Mouse (Mus musculus): ENCODE measurements around the gene Pitx3. TPM values are rescaled to one million over a fixed set of nuclear protein-coding genes. Genes with fewer than 3 reads are reported as not detected.

Gene Pitx3
- polyA plus RNA-seq, 1 experiment from 2014 or later = 1.0 TPM

DNA sequence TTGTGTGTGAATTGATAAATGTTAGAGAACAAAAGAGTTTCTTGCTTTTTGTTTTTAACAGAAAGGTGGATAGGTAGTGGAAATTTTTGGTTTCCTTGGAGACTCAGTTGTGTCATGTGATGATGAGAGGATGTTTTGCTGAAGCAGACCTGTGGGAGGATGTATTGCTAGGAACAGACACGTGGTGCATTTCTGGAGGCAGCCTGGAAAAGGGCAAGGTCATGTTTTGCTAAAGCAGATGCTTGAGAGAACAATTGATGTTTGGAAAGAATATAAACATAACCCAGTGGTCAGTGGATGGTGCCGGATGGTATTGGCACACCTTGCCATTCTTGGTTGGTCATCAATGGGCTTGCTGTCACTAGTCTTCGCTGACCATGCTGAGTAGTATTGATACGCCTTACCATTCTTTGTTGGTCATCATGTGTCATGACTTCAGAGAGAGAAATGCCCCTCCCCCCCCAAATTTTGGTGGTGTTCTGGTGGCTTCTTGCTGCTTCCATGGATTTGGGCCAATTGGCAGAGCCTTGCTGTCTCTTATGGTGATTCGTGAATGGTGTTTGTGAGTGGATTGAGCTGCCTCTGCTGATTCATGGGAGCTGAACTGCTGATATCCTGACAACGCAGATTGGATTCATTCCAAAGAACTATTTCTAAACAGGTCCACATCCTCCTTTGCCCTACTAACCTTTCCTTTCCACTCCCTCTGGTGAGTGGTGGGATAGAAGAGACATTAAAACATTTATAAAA lies 44.5 kb downstream of the Pitx3 start:
- no peak overlapping the region for H3K4me3 ChIP-seq
- no peak overlapping the region for H3K9ac ChIP-seq
- 79% methylated on average over 6 of the region's 6 CpGs for WGBS
- H3K9me3 ChIP-seq (replicated peaks) = peaks cover 5% of the 10 kb centered on the region; the same call in 1 of the 2 replicates
- H3K4me1 ChIP-seq (replicated peaks) = no peaks in the 10 kb centered on the region
- H3K4me2 ChIP-seq = no peak overlapping the region
- no peak for ATAC-seq (ENCODE audit: insufficient number of reproducible peaks, low FRiP score)
- no peak overlapping the region for H3K27ac ChIP-seq (ENCODE audit: poor library complexity, severe bottlenecking)
- no peaks in the 10 kb centered on the region for H3K27me3 ChIP-seq (replicated peaks)
- no peaks in the 10 kb centered on the region for H3K36me3 ChIP-seq

DNA sequence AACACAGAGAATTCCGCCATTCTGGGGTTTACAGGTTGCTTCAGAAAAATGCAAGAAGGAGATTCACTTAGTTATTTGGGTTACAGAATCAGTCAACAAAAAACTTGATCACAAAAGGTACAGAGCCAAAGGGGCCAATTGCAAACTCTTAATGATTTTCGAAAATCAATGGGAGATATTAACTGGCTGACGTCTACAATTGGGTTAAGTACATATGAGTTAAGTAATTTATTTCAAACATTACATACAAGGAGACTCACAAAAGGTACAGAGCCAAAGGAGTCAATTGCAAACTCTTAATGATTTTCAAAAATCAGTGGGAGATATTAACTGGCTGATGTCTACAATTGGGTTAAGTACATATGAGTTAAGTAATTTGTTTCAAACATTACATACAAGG lies 48.6 kb downstream of the Pitx3 start:
- no peaks in the 10 kb centered on the region for H3K27me3 ChIP-seq (replicated peaks)
- no peaks in the 10 kb centered on the region for H3K36me3 ChIP-seq
- ATAC-seq (ENCODE audit: insufficient number of reproducible peaks, low FRiP score) = no peak
- peaks cover 5% of the 10 kb centered on the region; the same call in 1 of the 2 replicates for H3K9me3 ChIP-seq (replicated peaks)
- no peak overlapping the region for H3K4me3 ChIP-seq
- H3K4me1 ChIP-seq (replicated peaks) = no peaks in the 10 kb centered on the region
- H3K4me2 ChIP-seq = no peak overlapping the region
- no peak overlapping the region for H3K27ac ChIP-seq (ENCODE audit: poor library complexity, severe bottlenecking)
- WGBS = 76% methylated on average over 3 of the region's 3 CpGs
- H3K9ac ChIP-seq = no peak overlapping the region

DNA sequence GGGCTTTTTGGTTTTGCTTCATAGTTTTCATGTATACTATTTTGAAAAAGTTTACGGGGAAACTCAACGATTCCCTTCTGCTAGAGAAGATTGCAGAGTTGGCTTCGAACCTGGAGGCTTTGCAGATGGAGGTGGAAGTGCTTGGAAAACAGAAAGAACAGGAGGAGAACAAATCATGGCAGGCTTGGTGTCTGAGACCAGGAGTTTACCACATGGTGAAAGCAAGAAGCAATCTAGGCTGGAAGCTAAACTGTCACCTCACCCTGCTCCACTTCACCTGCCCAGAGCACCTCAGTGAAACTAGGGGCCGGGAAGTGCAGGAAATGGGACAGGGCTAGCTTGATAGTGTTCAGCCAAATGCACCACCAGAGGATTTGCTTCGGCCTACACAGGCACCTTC lies 51.7 kb downstream of the Pitx3 start:
- H3K27ac ChIP-seq (ENCODE audit: poor library complexity, severe bottlenecking) = no peak overlapping the region
- no peak overlapping the region for H3K4me3 ChIP-seq
- no peaks in the 10 kb centered on the region for H3K4me1 ChIP-seq (replicated peaks)
- 75% methylated on average over 5 of the region's 5 CpGs for WGBS
- H3K9ac ChIP-seq = no peak overlapping the region
- peaks cover 5% of the 10 kb centered on the region; the same call in 1 of the 2 replicates for H3K9me3 ChIP-seq (replicated peaks)
- no peak overlapping the region for H3K4me2 ChIP-seq
- H3K27me3 ChIP-seq (replicated peaks) = no peaks in the 10 kb centered on the region
- no peak for ATAC-seq (ENCODE audit: insufficient number of reproducible peaks, low FRiP score)
- no peaks in the 10 kb centered on the region for H3K36me3 ChIP-seq

DNA sequence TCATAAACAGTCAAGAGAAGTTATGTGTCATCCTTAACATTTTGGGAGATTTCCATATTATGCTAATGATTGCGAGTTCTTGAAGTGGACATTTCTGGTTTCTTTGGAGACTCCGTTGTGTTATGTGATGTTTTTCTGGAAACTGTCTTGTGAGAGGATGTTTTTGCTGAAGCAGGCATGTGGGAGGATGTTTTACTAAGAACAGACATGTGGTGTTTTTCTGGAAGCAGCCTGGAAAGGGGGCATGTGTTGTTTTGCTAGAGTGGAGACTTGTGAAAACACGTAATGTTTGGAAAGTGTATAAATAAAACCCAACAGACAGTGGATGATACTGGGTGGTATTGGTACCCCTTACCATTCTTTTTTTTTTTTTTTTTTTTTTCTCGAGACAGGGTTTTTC lies 52.8 kb downstream of the Pitx3 start:
- H3K9ac ChIP-seq = no peak overlapping the region
- no peak for ATAC-seq (ENCODE audit: insufficient number of reproducible peaks, low FRiP score)
- H3K9me3 ChIP-seq (replicated peaks) = no peaks in the 10 kb centered on the region
- 71% methylated on average over 4 of the region's 4 CpGs for WGBS
- no peaks in the 10 kb centered on the region for H3K27me3 ChIP-seq (replicated peaks)
- no peak overlapping the region for H3K4me3 ChIP-seq
- H3K4me2 ChIP-seq = no peak overlapping the region
- H3K27ac ChIP-seq (ENCODE audit: poor library complexity, severe bottlenecking) = no peak overlapping the region
- H3K4me1 ChIP-seq (replicated peaks) = no peaks in the 10 kb centered on the region
- no peaks in the 10 kb centered on the region for H3K36me3 ChIP-seq

DNA sequence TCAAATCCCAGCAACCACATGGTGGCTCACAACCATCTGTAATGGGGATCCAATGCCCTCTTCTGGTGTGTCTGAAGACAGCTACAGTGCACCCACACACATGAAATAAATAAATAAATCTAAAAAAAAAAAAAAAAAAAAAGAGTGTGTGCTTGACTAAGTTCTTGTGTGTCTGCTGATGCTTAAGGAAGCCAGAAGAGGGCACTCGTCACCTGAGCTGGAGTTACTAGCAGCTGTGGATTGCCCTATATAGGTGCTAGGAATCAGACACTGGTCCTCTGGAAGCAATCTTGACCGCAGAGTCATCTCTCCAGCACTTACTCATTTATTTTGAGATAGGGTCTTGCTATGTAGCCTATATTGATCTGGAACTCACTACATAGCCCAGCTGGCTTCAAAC lies 54.0 kb downstream of the Pitx3 start:
- Histone ChIP-seq H3K4me1 (replicated peaks) (no peaks in the 10 kb centered on the region), H3K27ac (ENCODE audit: poor library complexity, severe bottlenecking) (no peak overlapping the region), H3K4me3 (no peak overlapping the region), H3K27me3 (replicated peaks) (no peaks in the 10 kb centered on the region), H3K4me2 (no peak overlapping the region), H3K9ac (no peak overlapping the region), H3K9me3 (replicated peaks) (no peaks in the 10 kb centered on the region), H3K36me3 (no peaks in the 10 kb centered on the region)
- WGBS = 83% methylated on average over 2 of the region's 2 CpGs
- no peak for ATAC-seq (ENCODE audit: insufficient number of reproducible peaks, low FRiP score)

DNA sequence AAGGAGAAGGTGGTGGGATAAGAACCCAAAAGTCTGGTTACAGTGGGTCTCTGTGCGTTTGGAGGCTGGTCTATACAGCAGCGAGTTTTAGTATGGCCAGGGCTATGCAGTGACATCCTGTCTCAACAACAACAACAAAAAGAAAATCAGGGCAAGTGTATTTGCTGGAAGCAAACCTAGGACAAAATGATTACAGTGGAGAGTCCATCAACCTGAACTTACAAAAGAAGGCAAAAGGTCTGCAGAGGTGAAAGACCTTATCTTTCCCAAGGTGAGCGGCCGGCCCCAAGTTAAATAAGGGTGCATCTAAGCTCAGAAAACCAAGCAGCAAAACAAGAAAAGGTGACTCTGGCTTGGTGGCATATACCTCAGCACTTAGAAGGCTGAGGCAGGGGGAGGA lies 56.5 kb downstream of the Pitx3 start:
- Histone ChIP-seq H3K27me3 (replicated peaks) (no peaks in the 10 kb centered on the region), H3K9ac (no peak overlapping the region), H3K27ac (ENCODE audit: poor library complexity, severe bottlenecking) (no peak overlapping the region), H3K4me2 (no peak overlapping the region), H3K4me3 (no peak overlapping the region), H3K9me3 (replicated peaks) (no peaks in the 10 kb centered on the region), H3K4me1 (replicated peaks) (peaks cover 9% of the 10 kb centered on the region), H3K36me3 (no peaks in the 10 kb centered on the region)
- 85% methylated on average over 4 of the region's 4 CpGs for WGBS
- ATAC-seq (ENCODE audit: insufficient number of reproducible peaks, low FRiP score) = no peak

DNA sequence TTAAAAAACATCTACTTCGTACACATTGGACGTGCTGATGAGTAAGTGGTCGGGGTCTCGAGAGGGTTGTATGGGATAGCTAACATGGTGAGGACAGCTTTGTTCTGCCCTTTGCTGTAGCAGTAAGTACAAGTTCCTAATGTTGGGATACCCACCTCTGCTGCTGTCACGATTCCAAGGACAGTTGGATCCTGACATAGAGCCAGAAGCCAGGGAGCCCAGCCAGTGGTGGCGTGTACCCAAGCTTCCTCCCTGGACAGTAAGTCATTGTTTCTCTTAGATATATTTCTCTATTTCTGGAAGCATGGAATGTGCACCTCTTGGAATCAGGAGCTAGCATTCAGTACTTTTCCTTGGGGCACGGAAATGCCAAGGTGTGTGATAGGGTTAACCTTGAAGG lies 60.3 kb downstream of the Pitx3 start:
- no peak overlapping the region; the same call in 1 of the 2 replicates for H3K9ac ChIP-seq
- no peak overlapping the region for H3K27ac ChIP-seq (ENCODE audit: poor library complexity, severe bottlenecking)
- ATAC-seq (ENCODE audit: insufficient number of reproducible peaks, low FRiP score) = no peak
- peaks cover 27% of the 10 kb centered on the region for H3K36me3 ChIP-seq
- H3K4me3 ChIP-seq = no peak overlapping the region
- H3K9me3 ChIP-seq (replicated peaks) = no peaks in the 10 kb centered on the region
- WGBS = 67% methylated on average over 7 of the region's 7 CpGs
- H3K4me1 ChIP-seq (replicated peaks) = peaks cover 9% of the 10 kb centered on the region
- H3K4me2 ChIP-seq = no peak overlapping the region
- H3K27me3 ChIP-seq (replicated peaks) = no peaks in the 10 kb centered on the region

DNA sequence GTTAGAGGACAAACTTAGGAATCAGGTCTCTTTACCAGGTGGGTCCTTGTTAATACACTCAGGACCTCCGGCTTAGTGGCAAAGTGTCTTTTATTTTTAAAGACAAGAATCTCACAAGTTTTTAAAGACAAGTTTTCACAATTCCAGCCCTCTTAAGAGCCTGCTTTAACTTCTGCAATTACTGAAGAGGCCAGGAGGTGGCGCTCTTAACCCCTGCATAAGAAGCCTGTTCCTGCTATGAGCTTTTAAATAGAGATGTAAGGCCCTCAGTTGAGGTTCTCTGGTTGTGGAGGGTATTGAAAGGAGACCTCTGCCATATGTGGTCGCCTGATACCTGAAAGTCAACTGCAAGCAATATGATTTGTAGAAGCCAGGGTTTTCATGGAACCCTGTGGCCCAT lies 61.8 kb downstream of the Pitx3 start:
- 48% methylated on average over 3 of the region's 3 CpGs for WGBS
- Histone ChIP-seq H3K27me3 (replicated peaks) (no peaks in the 10 kb centered on the region), H3K4me2 (no peak overlapping the region), H3K9ac (no peak overlapping the region), H3K9me3 (replicated peaks) (no peaks in the 10 kb centered on the region), H3K4me1 (replicated peaks) (peaks cover 9% of the 10 kb centered on the region), H3K4me3 (no peak overlapping the region), H3K27ac (ENCODE audit: poor library complexity, severe bottlenecking) (no peak overlapping the region), H3K36me3 (peaks cover 43% of the 10 kb centered on the region)
- ATAC-seq (ENCODE audit: insufficient number of reproducible peaks, low FRiP score) = no peak

Other genes with a start within 250 kb of the Pitx3 start
- 13.6 and 16.5 TPM in 2 replicates for gene Armh3, start 149.8 kb downstream of the Pitx3 start, polyA plus RNA-seq (2016; fragmentation: Nextera tagmentation; extraction: Ambion mirVana)
- gene Hps6, start 144.8 kb downstream of the Pitx3 start, polyA plus RNA-seq (2016; fragmentation: Nextera tagmentation; extraction: Ambion mirVana) = 6.6 and 7.3 TPM in 2 replicates
- gene Pprc1, start 103.4 kb downstream of the Pitx3 start, polyA plus RNA-seq (2016; fragmentation: Nextera tagmentation; extraction: Ambion mirVana) = 30.6 and 37.9 TPM in 2 replicates
- 84.2 and 85.0 TPM in 2 replicates for gene Ldb1, start 103.1 kb downstream of the Pitx3 start, polyA plus RNA-seq (2016; fragmentation: Nextera tagmentation; extraction: Ambion mirVana)
- 56.2 and 60.3 TPM in 2 replicates for gene Nolc1, start 72.5 kb downstream of the Pitx3 start, polyA plus RNA-seq (2016; fragmentation: Nextera tagmentation; extraction: Ambion mirVana)
- gene Elovl3, start 16.4 kb downstream of the Pitx3 start, polyA plus RNA-seq (2016; fragmentation: Nextera tagmentation; extraction: Ambion mirVana) = not detected in 2 replicates
- 53.5 and 54.1 TPM in 2 replicates for gene Gbf1, start 4.2 kb upstream of the Pitx3 start, polyA plus RNA-seq (2016; fragmentation: Nextera tagmentation; extraction: Ambion mirVana)
- gene Nfkb2, start 156.0 kb upstream of the Pitx3 start, polyA plus RNA-seq (2016; fragmentation: Nextera tagmentation; extraction: Ambion mirVana) = 7.2 and 7.6 TPM in 2 replicates
- 12.0 and 13.4 TPM in 2 replicates for gene Psd, start 178.8 kb upstream of the Pitx3 start, polyA plus RNA-seq (2016; fragmentation: Nextera tagmentation; extraction: Ambion mirVana)
- gene Fbxl15, start 179.9 kb upstream of the Pitx3 start, polyA plus RNA-seq (2016; fragmentation: Nextera tagmentation; extraction: Ambion mirVana) = 9.9 and 10.0 TPM in 2 replicates
- 97.7 and 116 TPM in 2 replicates for gene Cuedc2, start 190.4 kb upstream of the Pitx3 start, polyA plus RNA-seq (2016; fragmentation: Nextera tagmentation; extraction: Ambion mirVana)
- gene Mfsd13a, start 192.8 kb upstream of the Pitx3 start, polyA plus RNA-seq (2016; fragmentation: Nextera tagmentation; extraction: Ambion mirVana) = 4.3 and 4.4 TPM in 2 replicates
- 0.36 and 1.2 TPM in 2 replicates for gene 2310034G01Rik, start 202.0 kb upstream of the Pitx3 start, polyA plus RNA-seq (2016; fragmentation: Nextera tagmentation; extraction: Ambion mirVana)
- 118 and 120 TPM in 2 replicates for gene Actr1a, start 247.4 kb upstream of the Pitx3 start, polyA plus RNA-seq (2016; fragmentation: Nextera tagmentation; extraction: Ambion mirVana)
- gene Sufu, start 248.6 kb upstream of the Pitx3 start, polyA plus RNA-seq (2016; fragmentation: Nextera tagmentation; extraction: Ambion mirVana) = 24.1 and 27.2 TPM in 2 replicates